Mouse (Mus musculus) gastrocnemius, postnatal 25 days (tissue): ENCODE measurements at regions not wholly inside any gene's neighbourhood (a gene's known extent, or its start where the extent isn't known, plus 50 kb on each side); places are given as distances from the start of the nearest gene placed in this dataset.

Source experiments
- DNase-seq: peaks from one replicate; pipeline ENCODE4 v3.0.0; 2022

- DNase-seq, result peak; percentile 25
Measured at GRCm38 (mm10) chr16:95196622-95197021, 60.7 kb upstream of the Kcnj15 start.

- DNase-seq, result no peak
Measured at GRCm38 (mm10) chr16:95198795-95199563, 58.4 kb upstream of the Kcnj15 start.

GRCm38 (mm10) chr16:95202126-95202883 is 55.1 kb upstream of the Kcnj15 start:
- no peak for DNase-seq

- no peak for DNase-seq
Measured at GRCm38 (mm10) chr16:95203026-95203425, 54.3 kb upstream of the Kcnj15 start.

- no peak for DNase-seq
Measured at GRCm38 (mm10) chr16:95203790-95204189, 53.6 kb upstream of the Kcnj15 start.

GRCm38 (mm10) chr16:95204507-95204906 is 52.9 kb upstream of the Kcnj15 start:
- DNase-seq, result no peak

GRCm38 (mm10) chr16:95206445-95206844 is 50.9 kb upstream of the Kcnj15 start:
- DNase-seq, result no peak

- DNase-seq, result no peak
Measured at GRCm38 (mm10) chr16:95207547-95207946, 49.8 kb upstream of the Kcnj15 start.
